Mouse (Mus musculus): ENCODE measurements around the gene BC048562. TPM values are rescaled to one million over a fixed set of nuclear protein-coding genes. Genes with fewer than 3 reads are reported as not detected.

BC048562 gene
- total RNA-seq, 2 experiments from 2014 or later: not detected

DNA sequence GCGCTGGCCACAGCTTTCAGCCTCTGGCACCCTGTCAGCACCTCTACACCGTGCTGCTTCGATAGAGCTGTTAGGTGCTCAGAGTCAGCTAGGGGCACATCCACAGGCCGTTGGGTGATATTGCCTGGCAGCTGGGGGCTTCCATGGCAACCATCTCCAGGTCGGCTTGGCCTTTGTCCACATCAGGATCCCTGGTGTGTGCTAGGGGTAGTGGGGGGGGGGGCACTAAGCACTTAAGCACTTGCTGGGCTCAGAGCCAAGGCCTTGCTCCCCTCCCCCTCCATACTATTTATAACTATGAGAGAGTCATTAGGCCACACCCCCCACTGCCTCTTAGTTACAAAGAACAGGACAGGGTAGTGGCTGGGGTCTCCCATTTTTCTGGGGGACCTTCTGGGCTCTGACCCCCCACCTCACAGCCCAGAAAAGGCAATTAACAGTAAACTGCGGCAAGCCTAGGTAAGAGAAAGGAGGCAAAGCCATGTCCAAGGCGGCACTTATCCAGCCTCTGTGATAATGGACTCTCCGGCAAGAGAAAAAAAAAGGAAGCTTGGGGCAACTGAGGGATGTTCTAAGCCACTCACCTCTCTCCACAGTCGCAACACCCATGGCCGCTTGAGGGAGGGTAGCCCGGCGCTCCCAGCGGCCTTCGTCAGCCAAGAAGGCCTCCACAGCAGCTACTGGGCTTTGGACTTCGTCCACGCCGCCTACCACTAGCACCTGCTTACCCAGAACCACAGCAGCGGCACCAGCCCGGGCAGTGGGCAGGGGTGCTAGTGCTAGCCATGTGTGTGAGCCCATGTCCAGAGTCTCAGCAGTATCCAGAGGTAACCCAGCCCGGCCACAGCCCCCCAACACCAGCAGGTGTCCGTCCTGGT, 14.2 kb downstream of the BC048562 start:
- no peak for DNase-seq (ENCODE audit: low spot score)

DNA sequence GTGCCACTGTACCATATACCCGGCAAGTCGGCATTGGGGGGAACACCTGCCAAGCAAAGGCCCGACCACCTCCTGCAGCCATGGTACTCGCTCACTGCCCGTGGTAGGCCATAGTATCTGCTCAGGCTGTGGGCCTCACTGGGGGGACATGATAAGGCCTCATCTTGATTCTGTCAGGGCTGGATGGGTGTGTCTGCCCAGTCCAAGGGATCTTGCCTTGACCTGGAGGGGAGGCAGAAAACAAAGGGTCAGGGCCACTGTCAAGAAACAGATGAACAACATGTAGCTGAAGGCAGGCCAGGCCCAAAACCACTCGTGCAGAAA, 14.8 kb downstream of the BC048562 start:
- no peak for DNase-seq (ENCODE audit: low spot score)

GRCm38 (mm10) chr9:108451519-108452160, 15.4 kb downstream of the BC048562 start:
- no peak for DNase-seq (ENCODE audit: low spot score)

DNA sequence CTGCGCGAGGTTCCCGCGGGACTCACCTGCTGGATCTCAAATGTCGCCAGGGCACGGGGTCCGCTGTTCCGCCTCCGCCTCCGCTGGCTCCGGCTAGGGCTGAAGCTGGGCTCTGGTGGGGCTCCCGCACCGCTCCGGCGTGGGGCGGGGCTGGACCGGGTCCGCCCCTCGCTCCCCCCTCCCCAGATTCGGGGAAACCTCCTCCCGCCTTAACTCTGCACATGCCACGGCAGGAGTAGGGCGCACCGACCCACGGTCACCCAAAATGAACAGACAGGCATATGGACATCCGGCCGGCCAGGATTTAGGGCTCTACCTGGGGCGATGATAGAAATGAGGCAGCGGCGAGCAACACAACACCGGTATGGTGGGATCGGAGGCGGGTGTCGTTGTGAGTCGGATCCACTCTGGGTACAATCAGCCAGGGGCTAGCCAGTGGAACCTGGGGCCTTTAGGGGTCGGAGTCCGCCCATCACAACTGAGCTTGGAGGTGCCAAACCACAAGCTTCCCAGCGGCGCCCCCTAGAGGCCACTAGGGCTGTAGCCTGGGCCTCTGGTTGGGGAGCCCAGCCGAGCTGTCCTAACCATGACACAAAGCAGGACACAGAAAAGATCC, 16.1 kb downstream of the BC048562 start:
- peak; percentile 87 for DNase-seq (ENCODE audit: low spot score)

- DNase-seq (ENCODE audit: low spot score): no peak
These were observed 16.6 kb downstream of the BC048562 start for GRCm38 (mm10) chr9:108452911-108453310.

- DNase-seq (ENCODE audit: low spot score): no peak
These were observed 17.2 kb downstream of the BC048562 start for GRCm38 (mm10) chr9:108453458-108453857.

- DNase-seq (ENCODE audit: low spot score): no peak
These were observed 18.1 kb downstream of the BC048562 start for GRCm38 (mm10) chr9:108454429-108454828.

- no peak for DNase-seq (ENCODE audit: low spot score)
These were observed 19.7 kb downstream of the BC048562 start for GRCm38 (mm10) chr9:108455747-108456571.

- DNase-seq (ENCODE audit: low spot score): no peak
These were observed 20.7 kb downstream of the BC048562 start for GRCm38 (mm10) chr9:108456953-108457352.

- DNase-seq (ENCODE audit: low spot score): no peak
These were observed 23.6 kb downstream of the BC048562 start for GRCm38 (mm10) chr9:108459939-108460318.

- peak; percentile 89 for DNase-seq (ENCODE audit: low spot score)
These were observed 24.3 kb downstream of the BC048562 start, which contains the start of gene Ccdc71 for GRCm38 (mm10) chr9:108460319-108461178. Gene Ccdc71 (plus strand): TSS chr9:108460527.

GRCm38 (mm10) chr9:108461181-108461631, 24.9 kb downstream of the BC048562 start, which contains the start of gene Klhdc8b:
Gene Klhdc8b (minus strand): TSS chr9:108461581.
- no peak for DNase-seq (ENCODE audit: low spot score)

DNA sequence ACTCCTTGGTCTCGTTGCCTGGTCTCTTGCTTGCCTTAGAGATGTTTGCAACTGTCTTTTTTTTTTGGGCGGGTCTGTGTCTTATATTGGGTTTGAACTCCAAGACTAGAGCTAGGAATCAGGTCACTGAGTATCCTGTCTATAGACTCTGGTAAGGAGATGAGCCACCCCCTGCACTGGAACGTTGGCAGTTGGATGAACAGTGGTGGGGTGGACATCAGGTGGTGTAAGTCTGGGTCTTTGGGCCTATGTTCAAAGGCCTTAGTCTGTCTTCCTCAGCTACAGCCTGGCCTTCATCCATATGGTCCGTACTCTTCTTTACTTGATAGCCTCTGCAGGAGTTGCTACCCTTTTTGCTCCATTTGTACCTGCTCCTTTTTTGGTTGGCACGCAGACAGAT, 25.4 kb downstream of the BC048562 start:
- DNase-seq (ENCODE audit: low spot score): no peak

GRCm38 (mm10) chr9:108462192-108462591, 25.9 kb downstream of the BC048562 start:
- DNase-seq (ENCODE audit: low spot score): no peak

DNA sequence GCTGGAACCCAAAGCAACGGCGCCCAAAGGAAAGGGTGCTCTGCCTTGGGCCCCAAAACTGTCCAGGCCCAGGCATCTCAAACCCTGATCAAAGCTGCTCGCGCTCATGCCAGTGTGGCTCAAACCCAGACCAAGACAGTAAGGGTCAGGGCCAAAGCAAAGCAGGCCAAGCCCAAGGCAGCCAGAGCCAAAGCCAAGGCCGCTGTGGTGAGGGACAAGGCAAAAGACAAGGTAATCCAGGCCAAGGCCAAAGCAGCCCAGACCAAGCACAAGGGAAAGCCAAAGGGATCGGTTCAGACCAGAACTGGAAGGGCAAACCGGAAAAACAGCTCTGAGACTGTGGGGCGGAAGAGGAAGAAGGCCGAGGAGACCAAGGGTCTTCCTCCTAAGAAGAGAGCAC, 27.4 kb downstream of the BC048562 start:
- DNase-seq (ENCODE audit: low spot score): no peak

GRCm38 (mm10) chr9:108466219-108466618, 29.9 kb downstream of the BC048562 start:
- DNase-seq (ENCODE audit: low spot score): no peak

DNA sequence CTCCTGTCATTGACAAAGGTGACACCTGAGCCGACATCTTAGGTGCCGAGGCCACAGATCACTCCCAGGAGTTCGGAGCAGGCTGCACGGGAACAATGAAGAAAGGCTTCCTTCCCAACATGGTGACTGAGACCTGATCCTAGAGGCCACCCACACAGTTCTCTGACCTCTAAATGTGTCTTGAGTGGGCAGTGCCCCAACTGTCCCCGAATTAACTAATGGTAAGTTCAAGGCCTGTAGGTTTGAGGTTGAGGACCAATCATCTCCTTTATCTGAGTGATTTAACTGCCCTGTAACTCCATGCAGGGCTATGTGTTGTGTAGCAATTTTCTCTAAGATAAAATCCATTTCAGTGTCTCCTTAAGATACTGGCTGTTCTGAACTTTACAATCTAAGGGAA, 33.1 kb downstream of the BC048562 start:
- no peak for DNase-seq (ENCODE audit: low spot score)

DNA sequence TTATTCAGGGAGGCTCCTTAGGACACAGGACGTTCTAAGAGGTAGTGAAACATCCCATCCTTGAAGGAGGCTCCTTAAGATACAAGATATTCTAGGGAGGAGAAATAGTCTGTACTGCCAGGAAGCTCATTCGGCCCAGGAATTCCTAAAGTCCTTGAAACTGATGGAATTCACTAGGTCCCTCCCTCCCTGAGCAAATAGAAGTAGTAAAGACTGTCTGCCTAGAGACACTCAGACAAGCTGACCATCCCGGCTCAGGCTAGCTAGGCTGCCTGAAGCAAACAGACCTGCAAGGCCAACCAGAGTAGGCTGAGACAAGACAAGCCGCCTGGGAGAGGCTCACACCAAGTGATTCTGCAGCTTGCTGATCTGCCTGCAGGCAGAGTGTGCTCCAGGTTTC, 33.6 kb downstream of the BC048562 start:
- DNase-seq (ENCODE audit: low spot score): no peak

DNA sequence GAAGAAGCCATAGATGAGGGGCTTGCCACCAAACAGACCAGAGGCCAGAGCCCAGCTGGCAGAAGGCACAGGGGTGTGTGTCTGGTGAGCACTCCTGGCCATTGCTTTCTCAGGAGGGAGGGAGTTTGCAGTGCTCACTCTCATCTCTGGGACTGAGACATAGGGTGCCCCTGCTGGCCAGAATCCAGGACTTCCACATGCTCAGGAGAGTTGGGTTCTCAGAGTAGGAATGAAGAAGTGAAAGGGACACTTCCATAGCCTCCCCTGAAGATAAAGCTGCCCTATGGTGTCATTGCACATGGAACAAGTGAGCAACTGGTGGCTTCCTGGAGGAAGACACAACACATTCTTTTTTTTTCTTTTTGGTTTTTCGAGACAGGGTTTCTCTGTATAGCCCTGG, 38.2 kb downstream of the BC048562 start:
- no peak for DNase-seq (ENCODE audit: low spot score)

GRCm38 (mm10) chr9:108478638-108479156, 42.4 kb downstream of the BC048562 start:
- peak; percentile 90 for DNase-seq (ENCODE audit: low spot score)

All from gastrocnemius, adult 18-20 months (tissue).